Mouse (Mus musculus): Measurements from ENCODE around the gene Tex261. TPM values are rescaled to one million over a fixed set of nuclear protein-coding genes. Genes with fewer than 3 reads are reported as not detected.
"Not testable (repeated sequence)": the region's sequence is repeated elsewhere in the genome, so short reads cannot be mapped to it uniquely, and the experiment has no call there.

Gene Tex261
- polyA plus RNA-seq, 1 experiment = 82.0 TPM

DNA sequence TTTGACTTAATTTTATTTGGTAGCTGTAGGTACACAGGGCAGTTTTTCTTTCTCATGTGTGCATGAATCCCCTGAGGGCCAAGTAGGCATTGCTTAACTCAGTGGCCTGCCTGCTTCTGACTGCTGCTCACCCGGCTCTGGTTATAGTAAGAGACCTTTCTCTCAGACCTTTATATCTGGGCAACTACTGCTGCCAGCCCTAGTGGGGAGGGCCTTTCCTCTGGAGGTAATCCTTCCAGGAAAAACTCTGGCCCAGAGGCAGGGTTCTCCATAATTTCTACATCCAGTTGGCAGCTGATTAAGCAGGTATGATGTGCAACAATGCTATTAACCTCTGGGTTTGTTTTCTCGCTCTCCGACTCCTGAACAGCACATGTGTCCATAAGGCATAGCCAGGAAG lies 27.2 kb upstream of the Tex261 start:
- Histone ChIP-seq H3K36me3 (ENCODE audit: control insufficient read depth, insufficient read depth) (peaks cover 32% of the 10 kb centered on the region), H3K4me3 (ENCODE audit: insufficient read depth, poor library complexity, severe bottlenecking) (no peak overlapping the region), H3K79me3 (ENCODE audit: low read depth) (no peaks in the 10 kb centered on the region), H3ac (ENCODE audit: control insufficient read depth, insufficient read length, low read depth) (no peak overlapping the region), H3K27me3 (ENCODE audit: control insufficient read depth, insufficient read depth, insufficient read length) (no peaks in the 10 kb centered on the region), H3K79me2 (ENCODE audit: control insufficient read depth, insufficient read depth) (no peaks in the 10 kb centered on the region)
- TF ChIP-seq MYOD1 (IDR thresholded peaks at IDR 0.05; ENCODE audit: control insufficient read depth, insufficient read length, low read depth) = no peak
- TF ChIP-seq MAX (IDR thresholded peaks at IDR 0.05) = no peak
- no peak for TF ChIP-seq CTCF (IDR thresholded peaks at IDR 0.05; ENCODE audit: control insufficient read depth, insufficient read depth, insufficient read length)
- no peak for TF ChIP-seq USF1 (IDR thresholded peaks at IDR 0.05; ENCODE audit: low read depth)
- TF ChIP-seq CEBPB (IDR thresholded peaks at IDR 0.05; ENCODE audit: low read depth) = no peak
- TF ChIP-seq FOSL1 (IDR thresholded peaks at IDR 0.05; ENCODE audit: insufficient read depth, low read length, poor library complexity, severe bottlenecking) = no peak
- TF ChIP-seq MYOG (IDR thresholded peaks at IDR 0.05; ENCODE audit: control insufficient read depth, extremely low read depth, insufficient read length) = no peak

DNA sequence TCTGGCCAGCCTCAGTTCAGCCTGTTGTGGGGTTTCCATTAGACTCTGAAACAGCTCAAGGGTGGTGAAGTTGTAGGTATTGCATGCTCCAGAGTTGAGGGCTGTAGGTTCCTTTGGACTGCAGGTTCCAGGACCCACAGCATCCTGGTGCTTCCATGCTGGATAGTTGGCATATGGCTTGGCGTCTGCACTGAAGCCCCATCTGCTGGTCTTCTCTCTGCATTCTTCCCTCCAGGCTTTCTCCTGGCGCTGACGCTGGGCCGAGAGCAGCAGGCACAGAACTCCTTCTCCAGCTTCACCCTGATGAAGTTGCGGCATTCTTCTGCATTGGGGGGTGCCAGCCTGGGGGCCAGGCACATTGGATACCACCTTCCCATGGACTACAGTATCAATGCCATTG lies 26.4 kb upstream of the Tex261 start:
- Histone ChIP-seq H3K27me3 (ENCODE audit: control insufficient read depth, insufficient read depth, insufficient read length) (no peaks in the 10 kb centered on the region), H3K79me2 (ENCODE audit: control insufficient read depth, insufficient read depth) (no peaks in the 10 kb centered on the region), H3K4me3 (ENCODE audit: insufficient read depth, poor library complexity, severe bottlenecking) (no peak overlapping the region), H3ac (ENCODE audit: control insufficient read depth, insufficient read length, low read depth) (no peak overlapping the region), H3K36me3 (ENCODE audit: control insufficient read depth, insufficient read depth) (peaks cover 32% of the 10 kb centered on the region), H3K79me3 (ENCODE audit: low read depth) (no peaks in the 10 kb centered on the region)
- TF ChIP-seq MAX (IDR thresholded peaks at IDR 0.05) (no peak), USF1 (IDR thresholded peaks at IDR 0.05; ENCODE audit: low read depth) (no peak), CEBPB (IDR thresholded peaks at IDR 0.05; ENCODE audit: low read depth) (no peak), FOSL1 (IDR thresholded peaks at IDR 0.05; ENCODE audit: insufficient read depth, low read length, poor library complexity, severe bottlenecking) (no peak)

DNA sequence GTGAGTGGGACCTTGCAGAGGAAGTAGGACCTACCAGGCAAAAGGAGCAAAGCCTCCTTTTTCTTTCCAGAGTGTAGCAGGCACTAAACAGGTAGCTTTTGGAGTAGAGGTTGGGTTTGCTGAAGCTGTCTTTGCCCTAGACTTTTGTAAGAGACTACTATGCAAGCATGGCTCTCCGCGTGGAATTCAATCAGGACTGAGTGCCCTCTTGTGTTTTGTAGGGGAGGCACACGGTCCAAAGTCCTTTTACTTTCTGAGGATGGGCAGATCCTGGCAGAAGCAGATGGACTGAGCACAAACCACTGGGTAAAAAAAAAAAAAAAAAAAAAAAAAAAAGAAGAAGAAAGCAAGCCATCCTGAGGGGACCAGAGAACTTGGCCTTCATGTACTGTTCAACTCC lies 21.1 kb upstream of the Tex261 start:
- TF ChIP-seq MYOG (IDR thresholded peaks at IDR 0.05; ENCODE audit: control insufficient read depth, extremely low read depth, insufficient read length) (no peak), MYOD1 (IDR thresholded peaks at IDR 0.05; ENCODE audit: control insufficient read depth, insufficient read length, low read depth) (no peak), CEBPB (IDR thresholded peaks at IDR 0.05; ENCODE audit: low read depth) (no peak), FOSL1 (IDR thresholded peaks at IDR 0.05; ENCODE audit: insufficient read depth, low read length, poor library complexity, severe bottlenecking) (no peak), MAX (IDR thresholded peaks at IDR 0.05) (no peak), CTCF (IDR thresholded peaks at IDR 0.05; ENCODE audit: control insufficient read depth, insufficient read depth, insufficient read length) (no peak), USF1 (IDR thresholded peaks at IDR 0.05; ENCODE audit: low read depth) (no peak)
- Histone ChIP-seq H3K79me3 (ENCODE audit: low read depth) (no peaks in the 10 kb centered on the region), H3K79me2 (ENCODE audit: control insufficient read depth, insufficient read depth) (no peaks in the 10 kb centered on the region), H3ac (ENCODE audit: control insufficient read depth, insufficient read length, low read depth) (no peak overlapping the region), H3K36me3 (ENCODE audit: control insufficient read depth, insufficient read depth) (peaks cover 11% of the 10 kb centered on the region), H3K4me3 (ENCODE audit: insufficient read depth, poor library complexity, severe bottlenecking) (no peak overlapping the region), H3K27me3 (ENCODE audit: control insufficient read depth, insufficient read depth, insufficient read length) (no peaks in the 10 kb centered on the region)

DNA sequence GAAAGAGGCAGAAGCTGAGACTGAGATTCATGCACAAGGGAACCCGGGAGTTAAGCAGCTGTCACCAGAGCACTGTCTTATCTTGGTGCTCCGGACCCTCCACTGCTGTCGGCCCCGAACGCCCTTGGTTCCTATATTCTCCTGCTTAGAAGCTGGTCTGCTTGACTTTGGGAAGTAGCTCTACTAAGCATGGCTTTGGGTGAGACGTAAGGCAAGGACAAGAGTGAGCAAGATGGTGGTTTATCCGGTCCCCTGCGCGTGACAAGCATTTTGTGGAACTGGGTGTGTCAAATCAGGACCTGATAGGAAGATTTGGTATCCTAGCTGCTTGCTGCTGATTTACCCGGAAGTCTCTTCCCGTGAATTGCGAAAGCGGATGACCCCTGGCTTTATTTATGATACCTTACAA lies 19.9 kb upstream of the Tex261 start:
- peaks cover 7% of the 10 kb centered on the region for H3K36me3 ChIP-seq (ENCODE audit: control insufficient read depth, insufficient read depth)

DNA sequence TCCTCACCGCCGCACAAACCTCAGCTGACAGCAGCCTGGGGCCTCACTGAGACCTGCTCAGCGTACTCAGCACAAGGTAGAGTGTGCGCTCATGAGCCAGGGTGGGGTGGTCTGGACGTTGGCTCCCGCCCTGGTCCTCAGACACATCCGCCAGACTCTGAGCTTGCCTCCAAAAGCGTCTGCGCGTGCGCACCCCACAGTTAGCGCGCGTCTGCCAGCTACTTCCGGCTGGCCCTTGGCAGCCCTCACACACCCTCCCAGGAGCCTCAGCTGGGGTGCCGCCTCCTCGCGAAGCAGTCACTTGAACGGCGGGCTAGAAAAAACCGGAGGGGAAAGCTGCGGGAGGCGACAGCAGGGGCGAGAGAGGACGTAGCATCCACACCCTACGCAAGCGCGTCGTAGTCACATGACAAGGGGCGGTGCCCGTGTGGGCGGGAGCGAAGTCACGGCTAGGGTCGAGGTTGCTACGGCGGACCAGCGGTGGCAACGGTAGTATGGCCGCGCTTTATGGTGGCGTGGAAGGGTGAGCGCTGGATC lies 19.2 kb upstream of the Tex261 start, which contains the start of gene Nagk:
Nagk (plus strand) TSS at position 223 of the 537 bp plus-strand sequence.
- no peaks in the 10 kb centered on the region for H3K27me3 ChIP-seq (ENCODE audit: control insufficient read depth, insufficient read depth, insufficient read length)

More for the DNA sequence above, 19.9 kb upstream of the Tex261 start:
- no peak for TF ChIP-seq FOSL1 (IDR thresholded peaks at IDR 0.05; ENCODE audit: insufficient read depth, low read length, poor library complexity, severe bottlenecking)
- TF ChIP-seq CEBPB (IDR thresholded peaks at IDR 0.05; ENCODE audit: low read depth) = peak; percentile 89
- Histone ChIP-seq H3K79me3 (ENCODE audit: low read depth) (no peaks in the 10 kb centered on the region), H3K4me3 (ENCODE audit: insufficient read depth, poor library complexity, severe bottlenecking) (peak overlapping the region; percentile 64), H3K27me3 (ENCODE audit: control insufficient read depth, insufficient read depth, insufficient read length) (no peaks in the 10 kb centered on the region), H3ac (ENCODE audit: control insufficient read depth, insufficient read length, low read depth) (peak overlapping the region; percentile 80), H3K79me2 (ENCODE audit: control insufficient read depth, insufficient read depth) (no peaks in the 10 kb centered on the region)

DNA sequence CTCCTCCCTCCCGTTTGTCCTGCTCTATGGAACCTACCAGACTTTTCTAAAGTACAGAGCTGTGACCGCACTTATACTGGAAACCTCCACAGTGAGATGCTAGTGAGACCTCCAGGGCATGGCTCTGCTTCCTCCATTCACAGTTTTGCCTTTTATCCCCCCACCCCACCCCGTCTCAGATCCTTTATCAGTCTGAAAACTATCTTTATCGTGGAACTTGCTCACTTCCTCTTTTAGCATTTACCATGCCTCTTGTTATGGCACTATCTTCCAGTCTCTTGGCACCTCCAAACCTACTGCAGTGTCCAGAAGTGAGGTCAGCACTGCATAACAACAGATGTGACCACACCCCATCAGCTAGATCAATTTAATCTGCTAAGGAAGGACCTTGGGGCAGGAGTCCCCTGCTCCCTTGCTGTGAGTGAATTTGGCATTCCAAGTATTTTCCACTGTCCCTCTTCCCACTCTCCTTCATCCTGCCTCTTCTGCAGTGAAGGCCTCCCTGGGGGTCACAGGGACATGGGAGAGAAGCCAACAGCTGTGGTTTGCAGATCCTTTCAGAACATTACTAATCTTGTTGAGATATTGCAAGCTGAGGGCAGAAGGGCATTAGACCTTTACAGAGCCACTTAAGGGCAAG lies 15.8 kb upstream of the Tex261 start:
- no peaks in the 10 kb centered on the region for H3K79me3 ChIP-seq (ENCODE audit: low read depth)
- H3K27me3 ChIP-seq (ENCODE audit: control insufficient read depth, insufficient read depth, insufficient read length) = peaks cover 6% of the 10 kb centered on the region
- H3K36me3 ChIP-seq (ENCODE audit: control insufficient read depth, insufficient read depth) = no peaks in the 10 kb centered on the region
- H3ac ChIP-seq (ENCODE audit: control insufficient read depth, insufficient read length, low read depth) = no peak overlapping the region
- TF ChIP-seq MYOD1 (IDR thresholded peaks at IDR 0.05; ENCODE audit: control insufficient read depth, insufficient read length, low read depth) (peak; percentile 8), CEBPB (IDR thresholded peaks at IDR 0.05; ENCODE audit: low read depth) (no peak), USF1 (IDR thresholded peaks at IDR 0.05; ENCODE audit: low read depth) (no peak), MYOG (IDR thresholded peaks at IDR 0.05; ENCODE audit: control insufficient read depth, extremely low read depth, insufficient read length) (no peak)
- H3K79me2 ChIP-seq (ENCODE audit: control insufficient read depth, insufficient read depth) = no peaks in the 10 kb centered on the region
- H3K4me3 ChIP-seq (ENCODE audit: insufficient read depth, poor library complexity, severe bottlenecking) = no peak overlapping the region

More for the DNA sequence above, 19.2 kb upstream of the Tex261 start, which contains the start of gene Nagk:
- H3K79me2 ChIP-seq (ENCODE audit: control insufficient read depth, insufficient read depth) = no peaks in the 10 kb centered on the region
- TF ChIP-seq MYOD1 (IDR thresholded peaks at IDR 0.05; ENCODE audit: control insufficient read depth, insufficient read length, low read depth) = no peak
- peak; percentile 84 for TF ChIP-seq USF1 (IDR thresholded peaks at IDR 0.05; ENCODE audit: low read depth)
- TF ChIP-seq MAX (IDR thresholded peaks at IDR 0.05) = peak; percentile 34
- peaks cover 7% of the 10 kb centered on the region for H3K36me3 ChIP-seq (ENCODE audit: control insufficient read depth, insufficient read depth)
- no peaks in the 10 kb centered on the region for H3K79me3 ChIP-seq (ENCODE audit: low read depth)
- peak within 1 kb of the TSS; percentile 80 for H3ac ChIP-seq (ENCODE audit: control insufficient read depth, insufficient read length, low read depth)
- H3K4me3 ChIP-seq (ENCODE audit: insufficient read depth, poor library complexity, severe bottlenecking) = peak within 1 kb of the TSS; percentile 64

DNA sequence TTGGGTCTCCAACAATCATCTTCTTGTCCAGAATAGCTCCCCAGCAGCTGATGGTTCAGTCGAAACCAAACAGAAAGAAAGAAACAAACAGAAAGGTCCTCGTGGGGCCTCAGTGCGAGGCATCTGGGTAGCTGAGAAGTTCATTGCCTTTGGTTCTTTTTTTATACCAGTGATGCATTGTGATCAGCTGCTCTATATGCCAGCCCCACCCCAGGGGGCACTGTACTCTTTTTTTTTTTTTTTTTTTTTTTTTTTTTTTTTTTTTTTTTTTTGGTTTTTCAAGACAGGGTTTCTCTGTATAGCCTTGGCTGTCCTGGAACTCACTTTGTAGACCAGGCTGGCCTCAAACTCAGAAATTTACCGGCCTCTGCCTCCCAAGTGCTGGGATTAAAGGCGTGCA lies 14.9 kb upstream of the Tex261 start:
- H3K79me3 ChIP-seq (ENCODE audit: low read depth); H3ac ChIP-seq (ENCODE audit: control insufficient read depth, insufficient read length, low read depth); H3K27me3 ChIP-seq (ENCODE audit: control insufficient read depth, insufficient read depth, insufficient read length); H3K79me2 ChIP-seq (ENCODE audit: control insufficient read depth, insufficient read depth); H3K36me3 ChIP-seq (ENCODE audit: control insufficient read depth, insufficient read depth); H3K4me3 ChIP-seq (ENCODE audit: insufficient read depth, poor library complexity, severe bottlenecking): not testable (repeated sequence)

Measured in C2C12 (cell line).